Mouse (Mus musculus): Measurements from ENCODE around the gene Pck1.

- TF ChIP-seq CTCF (IDR thresholded peaks at IDR 0.05; ENCODE audit: low read depth): no peak
- no peak for TF ChIP-seq EP300 (IDR thresholded peaks at IDR 0.05; ENCODE audit: low read depth)
These were observed 20.2 kb downstream of the Pck1 start for GRCm38 (mm10) chr2:173173008-173173407.

Data from heart, postnatal 0 days (tissue).